Comparison of ENCODE assay signal across 20 mouse cellular contexts in genomic region chr7:72229925-72230324, GRCm38 (mm10).
DNase-seq lines count a peak whose midpoint lies in the region; ATAC-seq and TF ChIP-seq lines count a peak whose summit lies in the region.
"Had no signal": no experiment of that assay in that cellular context is flagged by ENCODE, and none has a peak within 500 bp of the region (broad histone marks: within the 10 kb centered on the region; RNA-seq: fewer than 3 reads in every experiment).

No protein-coding gene starts in this region.

- no peaks in the 10 kb centered on the region for H3K9me3 ChIP-seq in midbrain, embryonic 11.5 days (ENCODE audit: control insufficient read depth, low read length)
- H3K9me3 ChIP-seq in midbrain, postnatal 0 days (ENCODE audit: low read length), result no peaks in the 10 kb centered on the region
- H3K9me3 ChIP-seq in intestine, postnatal 0 days (ENCODE audit: control insufficient read depth), result no peaks in the 10 kb centered on the region
- H3K9me3 ChIP-seq: embryonic facial prominence, embryonic 15.5 days; forebrain, embryonic 12.5 days; heart, embryonic 15.5 days; hindbrain, embryonic 15.5 days had no signal

- no peak overlapping the region for H3K9ac ChIP-seq in midbrain, embryonic 11.5 days (ENCODE audit: low read length)
- no peak overlapping the region for H3K9ac ChIP-seq in midbrain, postnatal 0 days (replicated peaks; ENCODE audit: low read length, poor library complexity, severe bottlenecking)
- H3K9ac ChIP-seq in intestine, postnatal 0 days (ENCODE audit: low read depth, low read length), result no peak overlapping the region
- H3K9ac ChIP-seq: embryonic facial prominence, embryonic 15.5 days; forebrain, embryonic 12.5 days; heart, embryonic 15.5 days; hindbrain, embryonic 15.5 days had no signal

- no peak overlapping the region for H3K4me2 ChIP-seq in midbrain, embryonic 11.5 days
- H3K4me2 ChIP-seq in midbrain, postnatal 0 days (ENCODE audit: low read depth, low read length, poor library complexity, severe bottlenecking), result no peak overlapping the region
- no peak overlapping the region for H3K4me2 ChIP-seq in intestine, postnatal 0 days (replicated peaks; ENCODE audit: low read depth)
- H3K4me2 ChIP-seq: embryonic facial prominence, embryonic 15.5 days; forebrain, embryonic 12.5 days; heart, embryonic 11.5 days; heart, embryonic 15.5 days; hindbrain, embryonic 15.5 days had no signal

- H3K27ac ChIP-seq in midbrain, embryonic 11.5 days (ENCODE audit: low read depth, low read length), result no peak overlapping the region
- H3K27ac ChIP-seq in midbrain, postnatal 0 days (ENCODE audit: low read depth, low read length), result no peak overlapping the region
- H3K27ac ChIP-seq in intestine, postnatal 0 days (ENCODE audit: low read depth, low read length), result no peak overlapping the region
- H3K27ac ChIP-seq: embryonic facial prominence, embryonic 15.5 days; forebrain, embryonic 12.5 days; heart, adult 2 months; heart, embryonic 15.5 days; hindbrain, embryonic 15.5 days had no signal

- no peak overlapping the region for H3K4me3 ChIP-seq in midbrain, embryonic 11.5 days (ENCODE audit: low read depth, low read length)
- no peak overlapping the region for H3K4me3 ChIP-seq in midbrain, postnatal 0 days (ENCODE audit: low read depth, low read length)
- no peak overlapping the region for H3K4me3 ChIP-seq in intestine, postnatal 0 days (ENCODE audit: low read depth, low read length)
- H3K4me3 ChIP-seq: embryonic facial prominence, embryonic 15.5 days; erythroblast, embryonic 14.5 days; forebrain, embryonic 12.5 days; heart, adult 2 months; heart, embryonic 15.5 days; hindbrain, embryonic 15.5 days had no signal

- intact Hi-C loops in gastrocnemius, postnatal 36 days (cut with DNase I), result no loop called here

- ATAC-seq in midbrain, embryonic 11.5 days (ENCODE audit: low FRiP score), result peak; percentile 83
- no peak for ATAC-seq in midbrain, postnatal 0 days (ENCODE audit: low FRiP score)
- no peak for ATAC-seq in intestine, postnatal 0 days
- ATAC-seq: forebrain, embryonic 16.5 days; inflammation-experienced regulatory T-cells, adult 6 months had no signal

- H3K27me3 ChIP-seq in midbrain, embryonic 11.5 days (ENCODE audit: control insufficient read depth, insufficient read depth, low read length), result no peaks in the 10 kb centered on the region
- H3K27me3 ChIP-seq in midbrain, postnatal 0 days (ENCODE audit: insufficient read depth, low read length), result no peaks in the 10 kb centered on the region
- no peaks in the 10 kb centered on the region for H3K27me3 ChIP-seq in intestine, postnatal 0 days (replicated peaks; ENCODE audit: control insufficient read depth, insufficient read depth, low read length)
- H3K27me3 ChIP-seq: embryonic facial prominence, embryonic 15.5 days; forebrain, embryonic 12.5 days; heart, embryonic 15.5 days; hindbrain, embryonic 15.5 days had no signal

- peak; percentile 88 for DNase-seq in midbrain, embryonic 11.5 days (ENCODE audit: low spot score, missing footprints)
- DNase-seq in midbrain, postnatal 0 days (ENCODE audit: low spot score), result no peak
- DNase-seq in embryo, embryonic 10.5 days (ENCODE audit: low spot score), result peak; percentile 49
- peak; percentile 37 for DNase-seq in embryo, embryonic 9.5 days (ENCODE audit: extremely low spot score)
- DNase-seq in gastrocnemius, postnatal 36 days, result no peak
- DNase-seq: adrenal gland, adult 2 months; adrenal gland, postnatal 25 days; cerebellum, adult 18-20 months; cerebellum, postnatal 10 days; gastrocnemius, postnatal 10 days; heart, adult 2 months had no signal

- no peaks in the 10 kb centered on the region for H3K36me3 ChIP-seq in midbrain, embryonic 11.5 days (ENCODE audit: control insufficient read depth, insufficient read depth, low read length)
- H3K36me3 ChIP-seq in midbrain, postnatal 0 days (ENCODE audit: insufficient read depth, low read length), result no peaks in the 10 kb centered on the region
- H3K36me3 ChIP-seq in intestine, postnatal 0 days (ENCODE audit: control insufficient read depth, insufficient read depth), result no peaks in the 10 kb centered on the region
- H3K36me3 ChIP-seq: embryonic facial prominence, embryonic 15.5 days; forebrain, embryonic 12.5 days; heart, embryonic 15.5 days; hindbrain, embryonic 15.5 days had no signal

- 14% methylated on average over 7 of the region's 7 CpGs for WGBS in midbrain, embryonic 11.5 days
- WGBS in midbrain, postnatal 0 days, result 20% methylated on average over 7 of the region's 7 CpGs
- WGBS in intestine, postnatal 0 days, result 69% methylated on average over 7 of the region's 7 CpGs

- TF ChIP-seq CTCF in midbrain, postnatal 0 days (IDR thresholded peaks at IDR 0.05), result no peak
- TF ChIP-seq CTCF in intestine, postnatal 0 days (IDR thresholded peaks at IDR 0.05; ENCODE audit: low read depth), result no peak

- peaks cover 13% of the 10 kb centered on the region for H3K4me1 ChIP-seq in midbrain, embryonic 11.5 days (ENCODE audit: control insufficient read depth, insufficient read depth, low read length)
- H3K4me1 ChIP-seq in midbrain, postnatal 0 days (ENCODE audit: insufficient read depth, low read length), result no peaks in the 10 kb centered on the region
- H3K4me1 ChIP-seq in intestine, postnatal 0 days (replicated peaks; ENCODE audit: control insufficient read depth, insufficient read depth, low read length), result no peaks in the 10 kb centered on the region
- H3K4me1 ChIP-seq: embryonic facial prominence, embryonic 15.5 days; heart, embryonic 15.5 days; hindbrain, embryonic 15.5 days had no signal

Comparison
In these comparisons a context has a peak if more than half of its experiments do, and no peak if none do; other contexts are left out.
1. DNase-seq: peak in midbrain, embryonic 11.5 days (single experiment), embryo, embryonic 10.5 days (single experiment) and embryo, embryonic 9.5 days (single experiment); none in midbrain, postnatal 0 days (single experiment) and gastrocnemius, postnatal 36 days (0 of 2).